ENCODE assay signal across 48 mouse cellular contexts in genomic region chr16:38326778-38327397, GRCm38 (mm10). TPM values are rescaled to one million over a fixed set of nuclear protein-coding genes. Genes with fewer than 3 reads are reported as not detected.
"Had no signal": no experiment of that assay in that cellular context is flagged by ENCODE, and none has a peak within 500 bp of the region (broad histone marks: within the 10 kb centered on the region; RNA-seq: fewer than 3 reads in every experiment).

No protein-coding gene starts in this region.

- H3K4me1 ChIP-seq: heart, embryonic 12.5 days; heart, embryonic 13.5 days; heart, embryonic 15.5 days; hindbrain, embryonic 10.5 days; hindbrain, embryonic 12.5 days; hindbrain, embryonic 13.5 days; hindbrain, embryonic 15.5 days; intestine, embryonic 15.5 days; kidney, embryonic 15.5 days had no signal

- DNase-seq: heart, postnatal 10 days; heart, postnatal 14 days; heart, postnatal 36 days; heart, postnatal 4 days; kidney, adult 11 months; kidney, adult 18-20 months; kidney, adult 2 months; kidney, adult 8-10 months; kidney, adult 9 months; kidney, postnatal 10 days; kidney, postnatal 14 days; kidney, postnatal 25 days; kidney, postnatal 36 days; kidney, postnatal 4 days; layer of hippocampus, adult 9-11 months; layer of hippocampus, postnatal 36 days had no signal

- H3K9ac ChIP-seq: heart, embryonic 12.5 days; heart, embryonic 13.5 days; heart, embryonic 15.5 days; hindbrain, embryonic 12.5 days; hindbrain, embryonic 13.5 days; hindbrain, embryonic 14.5 days; hindbrain, embryonic 15.5 days; intestine, embryonic 15.5 days; kidney, embryonic 15.5 days had no signal

- H3K36me3 ChIP-seq: heart, embryonic 12.5 days; heart, embryonic 13.5 days; heart, embryonic 15.5 days; hindbrain, embryonic 10.5 days; hindbrain, embryonic 12.5 days; hindbrain, embryonic 13.5 days; hindbrain, embryonic 15.5 days; intestine, embryonic 15.5 days; kidney, embryonic 15.5 days had no signal

- H3K27me3 ChIP-seq: heart, embryonic 12.5 days; heart, embryonic 13.5 days; heart, embryonic 15.5 days; hindbrain, embryonic 12.5 days; hindbrain, embryonic 13.5 days; hindbrain, embryonic 15.5 days; intestine, embryonic 15.5 days; kidney, embryonic 15.5 days had no signal

- H3K4me2 ChIP-seq: heart, embryonic 11.5 days; heart, embryonic 12.5 days; heart, embryonic 13.5 days; heart, embryonic 15.5 days; hindbrain, embryonic 12.5 days; hindbrain, embryonic 13.5 days; hindbrain, embryonic 14.5 days; hindbrain, embryonic 15.5 days; intestine, embryonic 15.5 days; kidney, embryonic 15.5 days had no signal

- H3K9me3 ChIP-seq: heart, embryonic 15.5 days; hindbrain, embryonic 10.5 days; hindbrain, embryonic 13.5 days; hindbrain, embryonic 15.5 days; intestine, embryonic 15.5 days had no signal

- H3K27ac ChIP-seq: heart, embryonic 13.5 days; heart, embryonic 15.5 days; hindbrain, embryonic 10.5 days; hindbrain, embryonic 12.5 days; hindbrain, embryonic 13.5 days; hindbrain, embryonic 14.5 days; hindbrain, embryonic 15.5 days; hindbrain, postnatal 0 days; intestine, embryonic 15.5 days; kidney, embryonic 15.5 days; kidney, postnatal 0 days; layer of hippocampus, adult 2 months; left cerebral cortex, adult 2 months had no signal

- H3K4me3 ChIP-seq: heart, embryonic 12.5 days; heart, embryonic 13.5 days; heart, embryonic 15.5 days; hindbrain, embryonic 10.5 days; hindbrain, embryonic 12.5 days; hindbrain, embryonic 13.5 days; hindbrain, embryonic 15.5 days; intestine, embryonic 15.5 days; kidney, embryonic 15.5 days; layer of hippocampus, adult 2 months; left cerebral cortex, adult 2 months had no signal

RNA-seq across cellular contexts. Expression of gene Maats1, which starts 15.1 kb away (rescaled TPM):
- total RNA-seq: heart, postnatal 10 days; heart, postnatal 25 days; heart, postnatal 36 days; hematopoietic stem cell, adult 5-6 weeks had no signal
- polyA plus RNA-seq: heart, embryonic 12.5 days; heart, embryonic 14.5 days; intestine, embryonic 14.5 days; kidney, embryonic 14.5 days had no signal

RNA-seq across cellular contexts. Expression of gene Gm21987, which starts 20.0 kb away (rescaled TPM):
- total RNA-seq: heart, postnatal 10 days; heart, postnatal 25 days; heart, postnatal 36 days; hematopoietic stem cell, adult 5-6 weeks; hindbrain, postnatal 0 days; layer of hippocampus, adult 18-20 months; layer of hippocampus, adult 2 months; layer of hippocampus, postnatal 10 days; layer of hippocampus, postnatal 14 days; layer of hippocampus, postnatal 36 days; left cerebral cortex, adult 18-20 months; left cerebral cortex, adult 2 months had no signal
- polyA plus RNA-seq: hindbrain, embryonic 10.5 days; hindbrain, embryonic 11.5 days; hindbrain, embryonic 12.5 days; hindbrain, embryonic 13.5 days; hindbrain, embryonic 14.5 days; hindbrain, embryonic 15.5 days; hindbrain, embryonic 16.5 days; hindbrain, postnatal 0 days; inflammation-experienced regulatory T-cells, adult 6 months; kidney, adult 2 months; kidney, embryonic 14.5 days; kidney, embryonic 15.5 days; kidney, embryonic 16.5 days; kidney, postnatal 0 days; large intestine, adult 2 months had no signal

RNA-seq across cellular contexts. Expression of gene Nr1i2, which starts 32.3 kb away (rescaled TPM):
- total RNA-seq: heart, postnatal 10 days; heart, postnatal 14 days; heart, postnatal 25 days; heart, postnatal 36 days; heart, postnatal 4 days; hematopoietic stem cell, adult 5-6 weeks; hindbrain, postnatal 0 days; layer of hippocampus, adult 18-20 months; layer of hippocampus, adult 2 months; layer of hippocampus, adult 8-10 months; layer of hippocampus, postnatal 10 days; layer of hippocampus, postnatal 14 days; layer of hippocampus, postnatal 25 days; layer of hippocampus, postnatal 36 days; left cerebral cortex, adult 18-20 months; left cerebral cortex, adult 2 months had no signal
- polyA plus RNA-seq: heart, embryonic 12.5 days; heart, embryonic 13.5 days; heart, embryonic 14.5 days; heart, embryonic 15.5 days; heart, postnatal 0 days; hindbrain, embryonic 10.5 days; hindbrain, embryonic 11.5 days; hindbrain, embryonic 12.5 days; hindbrain, embryonic 13.5 days; hindbrain, embryonic 14.5 days; hindbrain, embryonic 15.5 days; hindbrain, embryonic 16.5 days; inflammation-experienced regulatory T-cells, adult 6 months had no signal
